Mouse (Mus musculus): ENCODE results near the gene Bhlha9. TPM values are rescaled to one million over a fixed set of nuclear protein-coding genes. Genes with fewer than 3 reads are reported as not detected.
"Not testable (repeated sequence)": the region's sequence is repeated elsewhere in the genome, so short reads cannot be mapped to it uniquely, and the experiment has no call there.

Bhlha9 gene
- total RNA-seq, 2 experiments from 2014 or later = 2.1 to 4.0 TPM

DNA sequence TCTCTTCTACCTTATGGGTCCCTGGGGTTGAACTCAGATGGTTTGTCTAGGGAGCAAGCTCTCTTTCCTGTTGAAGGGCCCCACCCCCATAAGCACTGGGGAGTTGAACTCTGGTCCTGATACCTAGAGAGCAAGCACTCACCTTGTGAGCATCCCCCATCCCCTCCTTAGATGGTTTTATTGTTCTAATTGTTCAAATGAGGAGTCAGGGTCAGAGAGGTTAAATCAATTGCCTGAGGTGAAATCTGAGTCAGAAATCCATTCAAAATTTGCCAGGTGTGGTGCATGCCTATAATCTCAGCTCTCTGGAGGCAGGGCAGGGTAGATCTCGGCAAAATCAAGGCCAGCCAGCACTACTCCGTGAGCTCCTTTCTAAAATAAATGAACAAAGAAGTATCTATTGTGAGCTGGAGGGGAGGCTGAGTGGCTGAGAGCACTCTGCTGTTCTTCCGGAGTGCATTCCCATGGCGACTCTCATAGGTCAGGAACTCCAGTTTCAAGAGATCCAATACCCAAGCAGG is 14.8 kb upstream of the Bhlha9 start:
- DNase-seq (ENCODE audit: low spot score in 2 of 2) = no peak
- intact Hi-C loops (cut with DNase I) = no loop called here

GRCm38 (mm10) chr11:76659138-76659930 is 12.9 kb upstream of the Bhlha9 start:
- intact Hi-C loops (cut with DNase I) = no loop called here
- DNase-seq (ENCODE audit: low spot score in 2 of 2) = no peak

- intact Hi-C loops (cut with DNase I) = no loop called here
- no peak for DNase-seq (ENCODE audit: low spot score in 2 of 2)
Measured at GRCm38 (mm10) chr11:76661790-76662468, 10.3 kb upstream of the Bhlha9 start.

DNA sequence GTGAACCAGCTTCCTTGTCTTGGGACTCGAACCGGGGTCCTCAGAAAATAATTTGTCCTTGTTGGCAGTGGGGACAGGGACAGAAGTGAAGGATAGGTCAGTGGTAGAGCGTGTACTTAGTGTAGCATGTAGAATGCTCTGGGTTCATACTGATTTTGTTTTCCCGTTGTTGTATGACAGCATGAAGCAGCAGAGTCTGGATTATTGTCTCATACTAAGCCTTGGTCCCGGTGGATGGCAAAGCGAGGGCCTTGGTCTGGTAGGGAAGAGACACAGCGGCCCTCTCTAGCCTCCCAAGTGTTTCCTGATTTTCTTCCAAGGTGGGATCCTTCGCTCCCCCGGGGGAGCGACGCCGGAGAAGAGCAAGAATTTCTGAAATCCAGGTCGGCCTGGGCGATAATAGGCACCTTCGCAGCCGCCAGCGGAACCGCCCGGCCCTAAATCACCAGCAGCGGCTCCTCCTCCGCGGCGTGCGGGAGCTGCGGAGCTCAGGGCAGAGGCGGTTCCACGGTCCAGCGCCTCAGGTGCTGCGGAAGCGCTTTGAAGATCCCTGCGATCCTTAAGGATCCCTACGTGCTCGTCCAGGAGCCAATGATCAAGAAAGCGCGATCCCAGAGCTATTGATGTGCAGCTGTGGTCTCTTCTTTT is 6.1 kb upstream of the Bhlha9 start:
- intact Hi-C loops (cut with DNase I) = no loop called here
- DNase-seq (ENCODE audit: low spot score in 2 of 2) = peak in 1 of 2 experiments; percentile 38

GRCm38 (mm10) chr11:76667807-76668206 is 4.5 kb upstream of the Bhlha9 start:
- no peak for DNase-seq (ENCODE audit: low spot score in 2 of 2)
- intact Hi-C loops (cut with DNase I) = no loop called here

GRCm38 (mm10) chr11:76672561-76673384 is 503 bp downstream of the Bhlha9 start:
- peak; percentile 73 to 75 for DNase-seq (ENCODE audit: low spot score in 2 of 2)
- intact Hi-C loops (cut with DNase I) = no loop called here

DNA sequence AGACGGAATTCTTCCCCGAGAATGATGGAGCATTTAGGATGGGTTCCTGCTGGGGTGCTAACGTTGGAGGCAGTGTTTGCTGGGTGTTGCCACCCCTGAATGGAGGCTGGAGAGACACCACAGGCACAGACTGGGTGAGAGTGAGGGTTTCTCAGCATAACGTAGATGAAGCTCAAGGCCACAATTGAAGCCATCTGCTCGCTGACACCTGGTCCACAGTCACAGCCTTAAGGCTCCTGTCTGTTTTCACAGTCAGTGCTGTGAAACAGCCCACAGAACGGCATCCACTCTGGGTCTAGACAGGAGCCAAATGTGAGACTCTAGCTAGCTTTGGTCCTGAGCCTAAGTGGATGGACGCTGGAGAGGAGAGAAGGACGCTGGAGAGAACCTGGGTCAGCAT is 1.9 kb downstream of the Bhlha9 start:
- intact Hi-C loops (cut with DNase I) = no loop called here
- DNase-seq (ENCODE audit: low spot score in 2 of 2) = no peak

GRCm38 (mm10) chr11:76674704-76675103 is 2.4 kb downstream of the Bhlha9 start:
- no peak for DNase-seq (ENCODE audit: low spot score in 2 of 2)
- intact Hi-C loops (cut with DNase I) = no loop called here

GRCm38 (mm10) chr11:76679508-76679907 is 7.2 kb downstream of the Bhlha9 start, which contains the start of gene Trarg1:
Gene Trarg1, plus strand, starts transcription at chr11:76679808.
- intact Hi-C loops (cut with DNase I) = loop anchor here (2.0 kb wide), 1 partner anchor 59 kb away; no protein-coding TSS in a partner anchor
- DNase-seq (ENCODE audit: low spot score in 2 of 2) = not testable (repeated sequence)

- no peak for DNase-seq (ENCODE audit: low spot score in 2 of 2)
- intact Hi-C loops (cut with DNase I) = no loop called here
Measured at GRCm38 (mm10) chr11:76685604-76686003, 13.3 kb downstream of the Bhlha9 start.

GRCm38 (mm10) chr11:76692096-76692495 is 19.8 kb downstream of the Bhlha9 start:
- no peak for DNase-seq (ENCODE audit: low spot score in 2 of 2)
- intact Hi-C loops (cut with DNase I) = no loop called here

- no peak for DNase-seq (ENCODE audit: low spot score in 2 of 2)
Measured at GRCm38 (mm10) chr11:76695810-76696209, 23.5 kb downstream of the Bhlha9 start.

GRCm38 (mm10) chr11:76699626-76700025 is 27.4 kb downstream of the Bhlha9 start:
- no peak for DNase-seq (ENCODE audit: low spot score in 2 of 2)
- intact Hi-C loops (cut with DNase I) = no loop called here

More at GRCm38 (mm10) chr11:76695810-76696209, 23.5 kb downstream of the Bhlha9 start:
- intact Hi-C loops (cut with DNase I) = no loop called here

- DNase-seq (ENCODE audit: low spot score in 2 of 2) = no peak
- intact Hi-C loops (cut with DNase I) = no loop called here
Measured at GRCm38 (mm10) chr11:76707656-76708055, 35.4 kb downstream of the Bhlha9 start.

DNA sequence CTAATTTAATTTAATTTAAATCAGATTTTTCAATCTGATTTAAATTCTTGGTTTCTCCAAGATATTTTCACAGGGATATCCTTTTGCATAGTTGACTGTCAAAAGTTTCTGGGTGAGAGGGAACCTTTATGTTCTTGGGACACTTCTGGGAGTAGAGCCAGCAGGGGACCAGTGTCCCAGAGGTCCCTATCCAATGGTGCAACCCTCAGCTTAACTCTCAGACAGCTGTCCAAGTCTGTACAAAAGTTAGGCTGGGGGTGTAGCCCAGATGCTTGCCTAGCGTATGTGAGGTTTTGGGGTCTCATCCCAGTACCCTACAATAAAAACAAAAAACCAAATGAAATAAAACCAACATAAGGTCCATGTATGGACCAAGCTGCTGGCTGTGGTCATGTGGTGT is 35.8 kb downstream of the Bhlha9 start:
- no peak for DNase-seq (ENCODE audit: low spot score in 2 of 2)
- intact Hi-C loops (cut with DNase I) = no loop called here

GRCm38 (mm10) chr11:76708881-76709280 is 36.6 kb downstream of the Bhlha9 start:
- intact Hi-C loops (cut with DNase I) = no loop called here
- no peak for DNase-seq (ENCODE audit: low spot score in 2 of 2)

- intact Hi-C loops (cut with DNase I) = no loop called here
- no peak for DNase-seq (ENCODE audit: low spot score in 2 of 2)
Measured at GRCm38 (mm10) chr11:76709625-76710452, 37.6 kb downstream of the Bhlha9 start.

DNA sequence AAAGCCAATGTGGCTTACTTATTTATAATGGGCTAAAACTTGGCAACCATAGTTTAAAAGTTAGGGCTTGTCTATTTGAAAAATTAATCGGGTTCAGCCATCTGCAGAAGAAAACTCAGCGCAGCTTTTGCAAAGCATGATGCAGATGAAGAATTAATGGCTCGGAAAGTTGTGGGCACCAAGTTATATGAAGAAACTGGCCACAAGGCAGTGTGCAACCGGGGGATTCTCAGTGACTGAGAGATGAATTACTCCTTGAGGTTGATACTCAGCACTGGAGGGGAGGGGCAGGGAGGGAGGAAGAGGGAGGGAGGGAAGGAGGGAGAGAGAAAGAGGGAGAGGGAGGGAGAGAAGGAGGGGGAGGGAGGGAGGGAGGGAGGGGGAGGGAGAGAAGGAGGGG is 44.7 kb downstream of the Bhlha9 start:
- intact Hi-C loops (cut with DNase I) = no loop called here
- DNase-seq (ENCODE audit: low spot score in 2 of 2) = no peak
